ENCODE assay signal across 8 mouse cellular contexts in genomic region chr2:155517455-155518423, GRCm38 (mm10). TPM values are rescaled to one million over a fixed set of nuclear protein-coding genes. Genes with fewer than 3 reads are reported as not detected.
DNase-seq lines count a peak whose midpoint lies in the region; ATAC-seq and TF ChIP-seq lines count a peak whose summit lies in the region.

TSS of gene Acss2 (plus strand) at chr2:155517948.
TSS of gene Ggt7 (minus strand) at chr2:155518237.

- H3K9me3 ChIP-seq in embryonic facial prominence, embryonic 15.5 days (replicated peaks): no peaks in the 10 kb centered on the region
- H3K9me3 ChIP-seq in limb, embryonic 14.5 days (ENCODE audit: control insufficient read depth, low read length): no peaks in the 10 kb centered on the region
- H3K9me3 ChIP-seq in midbrain, postnatal 0 days (ENCODE audit: low read length): no peaks in the 10 kb centered on the region

- H3K9ac ChIP-seq in embryonic facial prominence, embryonic 15.5 days: peak within 1 kb of the TSS; percentile 50
- H3K9ac ChIP-seq in limb, embryonic 14.5 days (ENCODE audit: low read depth, low read length, severe bottlenecking): peak within 1 kb of the TSS; percentile 67
- H3K9ac ChIP-seq in midbrain, postnatal 0 days (replicated peaks; ENCODE audit: low read length, poor library complexity, severe bottlenecking): peak within 1 kb of the TSS; percentile 73

- peak; percentile 100 for ATAC-seq in embryonic facial prominence, embryonic 15.5 days (ENCODE audit: insufficient number of reproducible peaks, low FRiP score, low TSS enrichment, low read depth)
- ATAC-seq in limb, embryonic 14.5 days (ENCODE audit: low FRiP score, low read depth): peak; percentile 100
- ATAC-seq in midbrain, postnatal 0 days (ENCODE audit: low FRiP score): peak; percentile 98

- peak; percentile 100 for DNase-seq in 416B (ENCODE audit: low read depth)
- peak; percentile 99 for DNase-seq in heart, adult 8-10 months (ENCODE audit: low spot score)
- peak; percentile 100 for DNase-seq in kidney, adult 9 months
- DNase-seq in limb, embryonic 14.5 days (ENCODE audit: low spot score): peak; percentile 96
- DNase-seq in midbrain, postnatal 0 days (ENCODE audit: low spot score): peak; percentile 98
- DNase-seq in spleen, postnatal 14 days (ENCODE audit: low spot score in 2 of 2): peak; percentile 93 to 94

- peaks cover 3% of the 10 kb centered on the region; the same call in 1 of the 2 replicates for H3K27me3 ChIP-seq in embryonic facial prominence, embryonic 15.5 days
- 0 out of 2 replicates have a peak, but pooled peaks cover 3% of the 10 kb centered on the region for H3K27me3 ChIP-seq in limb, embryonic 14.5 days (ENCODE audit: control insufficient read depth, insufficient read depth, low read length)
- no peaks in the 10 kb centered on the region for H3K27me3 ChIP-seq in midbrain, postnatal 0 days (ENCODE audit: insufficient read depth, low read length)

- peaks cover 3% of the 10 kb centered on the region; the same call in 1 of the 2 replicates for H3K4me1 ChIP-seq in bone marrow, adult 2 months (ENCODE audit: control insufficient read depth, insufficient read depth, low read length)
- H3K4me1 ChIP-seq in embryonic facial prominence, embryonic 15.5 days: peaks cover 22% of the 10 kb centered on the region
- H3K4me1 ChIP-seq in limb, embryonic 14.5 days (ENCODE audit: control insufficient read depth, insufficient read depth, low read length): peaks cover 7% of the 10 kb centered on the region; the same call in 1 of the 2 replicates
- peaks cover 7% of the 10 kb centered on the region; the same call in 1 of the 2 replicates for H3K4me1 ChIP-seq in midbrain, postnatal 0 days (ENCODE audit: insufficient read depth, low read length)

- peak; percentile 70 for TF ChIP-seq CTCF in bone marrow, adult 2 months (IDR thresholded peaks at IDR 0.05; ENCODE audit: control insufficient read depth, insufficient read depth, low read length)
- peak; percentile 83 for TF ChIP-seq CTCF in midbrain, postnatal 0 days (IDR thresholded peaks at IDR 0.05)

- peak; percentile 31; the same call in 1 of the 2 replicates for TF ChIP-seq POLR2A in bone marrow, adult 2 months (IDR thresholded peaks at IDR 0.05; ENCODE audit: borderline replicate concordance, control insufficient read depth, low read depth, low read length)
- 0 out of 2 replicates have a peak, but pooled peaks have one; percentile 20 for TF ChIP-seq POLR2A in limb, embryonic 14.5 days (IDR thresholded peaks at IDR 0.05; ENCODE audit: borderline replicate concordance, extremely low read depth, insufficient read depth, insufficient read length)

- H3K4me3 ChIP-seq in bone marrow, adult 2 months (replicated peaks; ENCODE audit: control insufficient read depth, low read depth, low read length): peak within 1 kb of the TSS; percentile 76
- H3K4me3 ChIP-seq in embryonic facial prominence, embryonic 15.5 days (replicated peaks): peak within 1 kb of the TSS; percentile 87
- peak within 1 kb of the TSS; percentile 75 for H3K4me3 ChIP-seq in limb, embryonic 14.5 days (replicated peaks; ENCODE audit: low read length)
- peak within 1 kb of the TSS; percentile 78 for H3K4me3 ChIP-seq in midbrain, postnatal 0 days (ENCODE audit: low read depth, low read length)

- H3K36me3 ChIP-seq in embryonic facial prominence, embryonic 15.5 days: no peaks in the 10 kb centered on the region
- H3K36me3 ChIP-seq in limb, embryonic 14.5 days (ENCODE audit: control insufficient read depth, insufficient read depth, low read length): no peaks in the 10 kb centered on the region
- no peaks in the 10 kb centered on the region for H3K36me3 ChIP-seq in midbrain, postnatal 0 days (ENCODE audit: insufficient read depth, low read length)

- WGBS in bone marrow, adult 2 months: 2% methylated on average over 70 of the region's 70 CpGs
- whole genome bisulfite sequencing in embryonic facial prominence, embryonic 15.5 days: 4% methylated on average over 70 of the region's 70 CpGs
- 5% methylated on average over 68 of the region's 70 CpGs for WGBS in limb, embryonic 14.5 days
- 3% methylated on average over 70 of the region's 70 CpGs for WGBS in midbrain, postnatal 0 days

- peak within 1 kb of the TSS; percentile 77 for H3K27ac ChIP-seq in bone marrow, adult 2 months (ENCODE audit: control insufficient read depth, insufficient read depth, low read depth, low read length, poor library complexity)
- peak within 1 kb of the TSS; percentile 55 for H3K27ac ChIP-seq in embryonic facial prominence, embryonic 15.5 days (replicated peaks)
- H3K27ac ChIP-seq in limb, embryonic 14.5 days (replicated peaks; ENCODE audit: low read depth, low read length): 0 out of 2 replicates have a peak within 1 kb of the TSS, but pooled peaks have one; percentile 10
- H3K27ac ChIP-seq in midbrain, postnatal 0 days (ENCODE audit: low read depth, low read length): peak within 1 kb of the TSS; percentile 87

- peak within 1 kb of the TSS; percentile 78 for H3K4me2 ChIP-seq in embryonic facial prominence, embryonic 15.5 days (replicated peaks)
- H3K4me2 ChIP-seq in limb, embryonic 14.5 days (replicated peaks; ENCODE audit: low read depth, low read length, severe bottlenecking): peak within 1 kb of the TSS; percentile 81
- peak within 1 kb of the TSS; percentile 80 for H3K4me2 ChIP-seq in midbrain, postnatal 0 days (ENCODE audit: low read depth, low read length, poor library complexity, severe bottlenecking)

RNA-seq across cellular contexts. Expression of gene Acss2, which starts in this region (rescaled TPM):
- 12.4 and 13.9 TPM in 2 replicates for polyA plus RNA-seq in bone marrow, adult 2 months (2011; ENCODE audit: insufficient read depth, insufficient read length, low replicate concordance, missing spikeins)
- polyA plus RNA-seq in embryonic facial prominence, embryonic 15.5 days (2015; fragmentation: Nextera tagmentation; extraction: Ambion mirVana): 14.5 and 14.9 TPM in 2 replicates
- 10 to 100 TPM; 30.9 to 37.7 (median 35.5) TPM for total RNA-seq in heart, adult 8-10 months (2022)
- polyA plus RNA-seq in limb, embryonic 14.5 days (2012; rRNA removed): 13.3 and 14.8 TPM in 2 replicates
- 15.0 and 15.8 TPM in 2 replicates for polyA plus RNA-seq in limb, embryonic 14.5 days (2014; fragmentation: Nextera tagmentation; extraction: Ambion mirVana)
- 25.3 and 38.0 TPM in 2 replicates for total RNA-seq in midbrain, postnatal 0 days (2014; rRNA removed)
- 18.6 and 19.4 TPM in 2 replicates for polyA plus RNA-seq in midbrain, postnatal 0 days (2015; fragmentation: Nextera tagmentation; extraction: Ambion mirVana)

RNA-seq across cellular contexts. Expression of gene Ggt7, which starts in this region (rescaled TPM):
- polyA plus RNA-seq in bone marrow, adult 2 months (2011; ENCODE audit: insufficient read depth, insufficient read length, low replicate concordance, missing spikeins): 2.3 TPM in 1 of 2 replicates, not detected in the other
- polyA plus RNA-seq in embryonic facial prominence, embryonic 15.5 days (2015; fragmentation: Nextera tagmentation; extraction: Ambion mirVana): 13.5 and 17.8 TPM in 2 replicates
- 1 to 10 TPM in 1 of 4 experiments, under 1 TPM in 3; 0.62 to 1.0 (median 0.85) TPM for total RNA-seq in heart, adult 8-10 months (2022)
- 18.0 and 32.5 TPM in 2 replicates for polyA plus RNA-seq in limb, embryonic 14.5 days (2012; rRNA removed)
- 3.7 and 4.4 TPM in 2 replicates for polyA plus RNA-seq in limb, embryonic 14.5 days (2014; fragmentation: Nextera tagmentation; extraction: Ambion mirVana)
- 167 and 203 TPM in 2 replicates for total RNA-seq in midbrain, postnatal 0 days (2014; rRNA removed)
- polyA plus RNA-seq in midbrain, postnatal 0 days (2015; fragmentation: Nextera tagmentation; extraction: Ambion mirVana): 110 and 112 TPM in 2 replicates

Comparison
In these comparisons a context has a peak if more than half of its experiments do, and no peak if none do; other contexts are left out.
1. Peak in every context shown above with its lines: DNase-seq, ATAC-seq, H3K4me3 ChIP-seq and H3K27ac ChIP-seq.
2. RNA of gene Ggt7 (total RNA-seq): 167 to 203 TPM in midbrain, postnatal 0 days; 0.62 to 1.0 TPM in heart, adult 8-10 months; every median in the first group is over 10 times any median in the second.
3. H3K27ac ChIP-seq: peak in every context shown above with its lines; median percentile 87 in midbrain, postnatal 0 days; 77 in bone marrow, adult 2 months; 55 in embryonic facial prominence, embryonic 15.5 days; 10 in limb, embryonic 14.5 days.